Mouse (Mus musculus): ENCODE results near the gene Rbck1. TPM values are rescaled to one million over a fixed set of nuclear protein-coding genes. Genes with fewer than 3 reads are reported as not detected.
A peak's percentile ranks its signal among the peaks of the same experiment; 100 is the strongest.
"Not testable (repeated sequence)": the region's sequence is repeated elsewhere in the genome, so short reads cannot be mapped to it uniquely, and the experiment has no call there.

Gene Rbck1
- polyA plus RNA-seq, 1 experiment from 2014 or later = 58.2 TPM

DNA sequence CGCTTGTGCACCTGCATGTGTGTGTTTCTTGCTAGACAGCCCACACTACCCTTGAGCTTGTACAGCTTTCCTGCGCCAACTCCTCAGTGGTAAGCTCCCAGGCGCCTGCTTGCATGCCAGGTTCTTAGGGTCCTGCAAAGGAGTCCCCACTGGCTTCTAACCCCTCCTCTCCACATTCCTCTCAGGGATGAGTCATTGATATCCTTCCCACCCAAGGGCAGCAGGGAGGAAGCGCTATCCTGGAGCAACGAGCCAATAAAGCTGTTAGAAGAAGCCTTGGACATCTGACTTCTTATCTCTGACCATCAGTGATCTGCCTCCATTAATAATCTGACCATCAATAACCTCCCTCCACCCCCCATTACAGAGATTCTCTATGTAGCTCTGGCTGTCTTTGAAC, 35.5 kb upstream of the Rbck1 start:
- DNase-seq (ENCODE audit: low spot score) (no peak), ATAC-seq (replicated peaks; ENCODE audit: insufficient number of reproducible peaks, low FRiP score, low TSS enrichment, low read depth) (no peak)
- Histone ChIP-seq H3K27me3 (ENCODE audit: control insufficient read depth, insufficient read depth, low read length) (no peaks in the 10 kb centered on the region), H3K27ac (replicated peaks; ENCODE audit: low read depth, low read length) (no peak overlapping the region), H3K4me3 (ENCODE audit: low read depth, low read length) (no peak overlapping the region), H3K36me3 (replicated peaks; ENCODE audit: control insufficient read depth, insufficient read depth, low read depth, low read length) (no peaks in the 10 kb centered on the region), H3K4me1 (ENCODE audit: control insufficient read depth, insufficient read depth, low read length) (no peaks in the 10 kb centered on the region), H3K9me3 (replicated peaks; ENCODE audit: control insufficient read depth, low read length) (no peaks in the 10 kb centered on the region), H3K9ac (replicated peaks; ENCODE audit: low read length) (no peak overlapping the region), H3K4me2 (ENCODE audit: low read depth, low read length) (no peak overlapping the region)
- WGBS = 90% methylated on average over 5 of the region's 5 CpGs

DNA sequence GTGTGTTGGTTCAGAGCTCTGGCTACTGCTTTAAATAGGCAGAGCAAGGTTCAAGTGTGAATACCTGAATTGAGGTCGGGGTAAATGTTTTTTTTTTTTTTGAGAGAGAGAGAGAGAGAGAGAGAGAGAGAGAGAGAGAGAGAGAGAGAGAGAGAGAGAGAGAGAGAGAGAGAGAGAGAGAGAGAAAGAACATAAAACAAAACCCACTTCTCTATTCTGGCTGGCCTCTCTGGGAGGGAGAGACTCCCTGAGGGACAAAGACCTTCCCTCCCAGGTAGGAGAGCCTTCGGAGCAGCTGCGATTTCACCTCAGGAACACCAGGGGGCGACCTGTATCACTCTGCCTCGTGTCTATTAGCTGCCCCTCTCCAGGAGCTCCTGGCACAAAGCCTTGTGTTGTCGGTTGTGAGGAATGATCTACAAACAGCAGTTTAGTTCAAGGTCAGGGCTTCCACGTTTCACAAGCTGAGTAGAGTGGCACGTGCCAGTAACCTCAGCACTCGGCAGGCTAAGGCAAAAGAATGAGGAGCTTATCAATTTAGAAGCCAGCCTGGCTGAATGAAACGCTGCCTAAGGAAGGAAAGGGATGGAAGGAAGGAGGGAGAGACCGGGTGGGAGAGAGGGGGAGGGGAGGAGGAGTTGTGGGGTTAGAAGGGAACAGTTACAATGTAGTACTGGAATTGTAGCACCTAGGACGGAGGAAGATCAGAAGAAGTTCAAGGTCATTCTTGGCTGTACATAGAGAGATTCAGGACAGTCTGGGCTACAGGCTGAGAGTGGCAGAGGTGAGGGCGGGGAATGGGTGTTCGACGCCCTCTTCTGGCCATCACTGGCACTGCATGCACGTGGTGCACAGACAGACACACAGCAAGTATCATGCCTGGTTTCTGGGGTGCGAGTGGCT, 31.0 kb upstream of the Rbck1 start:
- H3K4me1 ChIP-seq (ENCODE audit: control insufficient read depth, insufficient read depth, low read length) = no peaks in the 10 kb centered on the region
- H3K4me2 ChIP-seq (ENCODE audit: low read depth, low read length) = no peak overlapping the region
- H3K36me3 ChIP-seq (replicated peaks; ENCODE audit: control insufficient read depth, insufficient read depth, low read depth, low read length) = no peaks in the 10 kb centered on the region
- peak; percentile 74 for ATAC-seq (replicated peaks; ENCODE audit: insufficient number of reproducible peaks, low FRiP score, low TSS enrichment, low read depth)
- no peaks in the 10 kb centered on the region for H3K9me3 ChIP-seq (replicated peaks; ENCODE audit: control insufficient read depth, low read length)
- no peaks in the 10 kb centered on the region for H3K27me3 ChIP-seq (ENCODE audit: control insufficient read depth, insufficient read depth, low read length)
- 10% methylated on average over 17 of the region's 17 CpGs for WGBS
- DNase-seq (ENCODE audit: low spot score) = peak; percentile 91
- H3K9ac ChIP-seq (replicated peaks; ENCODE audit: low read length) = no peak overlapping the region; the same call in 1 of the 2 replicates
- no peak overlapping the region for H3K27ac ChIP-seq (replicated peaks; ENCODE audit: low read depth, low read length)
- H3K4me3 ChIP-seq (ENCODE audit: low read depth, low read length) = no peak overlapping the region

DNA sequence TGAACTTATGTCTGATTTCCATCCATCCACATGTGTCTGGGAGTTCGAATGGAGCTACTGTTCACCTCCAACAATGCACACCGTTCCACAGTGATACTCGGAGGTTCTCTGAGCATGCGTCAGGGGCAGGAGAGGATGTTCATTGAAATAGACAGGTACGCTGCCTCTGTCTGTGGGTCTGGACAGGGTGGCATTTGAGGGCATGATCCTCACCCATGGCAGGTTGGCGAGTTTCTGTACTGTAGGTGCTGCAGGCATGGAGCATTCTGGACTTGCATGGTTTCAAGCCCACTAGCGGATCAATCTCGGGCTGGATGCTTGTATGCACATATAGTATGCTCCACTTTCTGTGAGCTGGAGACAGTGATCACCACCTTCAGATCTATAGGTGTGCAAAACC, 28.7 kb upstream of the Rbck1 start:
- DNase-seq (ENCODE audit: low spot score) = no peak
- WGBS = 91% methylated on average over 8 of the region's 8 CpGs
- Histone ChIP-seq H3K4me3 (ENCODE audit: low read depth, low read length) (no peak overlapping the region), H3K4me2 (ENCODE audit: low read depth, low read length) (no peak overlapping the region), H3K27me3 (ENCODE audit: control insufficient read depth, insufficient read depth, low read length) (no peaks in the 10 kb centered on the region), H3K9ac (replicated peaks; ENCODE audit: low read length) (no peak overlapping the region), H3K9me3 (replicated peaks; ENCODE audit: control insufficient read depth, low read length) (no peaks in the 10 kb centered on the region), H3K36me3 (replicated peaks; ENCODE audit: control insufficient read depth, insufficient read depth, low read depth, low read length) (no peaks in the 10 kb centered on the region), H3K4me1 (ENCODE audit: control insufficient read depth, insufficient read depth, low read length) (no peaks in the 10 kb centered on the region), H3K27ac (replicated peaks; ENCODE audit: low read depth, low read length) (no peak overlapping the region)
- no peak for ATAC-seq (replicated peaks; ENCODE audit: insufficient number of reproducible peaks, low FRiP score, low TSS enrichment, low read depth)

DNA sequence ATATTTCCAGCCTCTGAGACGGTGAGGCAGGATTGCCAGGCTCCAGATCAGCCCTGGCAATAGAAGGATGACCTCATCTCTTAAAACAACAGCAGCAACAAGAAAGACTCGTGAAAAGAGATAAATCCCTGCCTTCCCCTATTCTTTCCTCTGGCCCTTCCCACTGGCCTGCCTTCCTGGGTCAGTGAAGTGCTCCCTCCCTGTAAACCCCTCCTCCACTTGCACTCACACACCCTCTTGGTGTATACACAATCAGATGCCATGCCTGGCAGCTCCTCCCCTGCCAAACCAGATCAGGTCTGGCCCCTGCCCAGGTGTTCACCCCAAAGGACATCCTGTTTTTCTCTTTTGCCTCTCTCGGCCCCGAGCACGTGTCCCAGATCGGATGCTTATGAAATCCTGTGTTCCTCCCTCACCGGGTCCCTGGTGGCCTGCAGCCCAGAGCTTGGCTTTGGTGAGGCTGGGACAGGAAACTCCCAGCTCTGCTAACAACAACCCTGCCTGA, 27.9 kb upstream of the Rbck1 start:
- Histone ChIP-seq H3K4me2 (ENCODE audit: low read depth, low read length) (no peak overlapping the region), H3K27me3 (ENCODE audit: control insufficient read depth, insufficient read depth, low read length) (no peaks in the 10 kb centered on the region), H3K9me3 (replicated peaks; ENCODE audit: control insufficient read depth, low read length) (no peaks in the 10 kb centered on the region), H3K9ac (replicated peaks; ENCODE audit: low read length) (no peak overlapping the region), H3K27ac (replicated peaks; ENCODE audit: low read depth, low read length) (no peak overlapping the region), H3K4me3 (ENCODE audit: low read depth, low read length) (no peak overlapping the region), H3K4me1 (ENCODE audit: control insufficient read depth, insufficient read depth, low read length) (no peaks in the 10 kb centered on the region), H3K36me3 (replicated peaks; ENCODE audit: control insufficient read depth, insufficient read depth, low read depth, low read length) (no peaks in the 10 kb centered on the region)
- ATAC-seq (replicated peaks; ENCODE audit: insufficient number of reproducible peaks, low FRiP score, low TSS enrichment, low read depth) (no peak), DNase-seq (ENCODE audit: low spot score) (no peak)
- WGBS = 51% methylated on average over 7 of the region's 7 CpGs

DNA sequence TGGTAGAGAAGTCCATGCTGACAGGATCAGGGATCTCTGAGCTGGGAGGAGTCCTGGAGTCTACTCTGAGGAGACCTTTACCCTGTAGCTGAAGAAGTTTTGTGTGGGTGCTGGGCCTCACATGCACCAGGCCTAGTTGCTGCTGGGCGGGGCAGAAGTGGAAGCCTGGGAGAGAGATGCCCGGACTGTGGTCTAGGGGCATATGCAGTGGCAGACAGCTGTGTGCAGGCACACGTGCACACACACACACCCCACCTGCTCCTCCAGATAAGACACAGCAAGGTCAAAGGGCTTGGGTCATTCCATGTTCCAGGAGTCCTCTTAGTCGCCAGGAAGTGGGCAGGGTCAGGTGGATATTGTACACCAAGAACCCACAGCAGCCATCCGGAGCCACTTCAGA, 27.2 kb upstream of the Rbck1 start:
- H3K9me3 ChIP-seq (replicated peaks; ENCODE audit: control insufficient read depth, low read length) = no peaks in the 10 kb centered on the region; the same call in 1 of the 2 replicates
- ATAC-seq (replicated peaks; ENCODE audit: insufficient number of reproducible peaks, low FRiP score, low TSS enrichment, low read depth) = no peak
- no peak overlapping the region for H3K4me2 ChIP-seq (ENCODE audit: low read depth, low read length)
- H3K36me3 ChIP-seq (replicated peaks; ENCODE audit: control insufficient read depth, insufficient read depth, low read depth, low read length) = no peaks in the 10 kb centered on the region
- DNase-seq (ENCODE audit: low spot score) = no peak
- WGBS = 72% methylated on average over 5 of the region's 5 CpGs
- H3K27me3 ChIP-seq (ENCODE audit: control insufficient read depth, insufficient read depth, low read length) = no peaks in the 10 kb centered on the region
- H3K9ac ChIP-seq (replicated peaks; ENCODE audit: low read length) = no peak overlapping the region
- H3K4me1 ChIP-seq (ENCODE audit: control insufficient read depth, insufficient read depth, low read length) = no peaks in the 10 kb centered on the region
- no peak overlapping the region for H3K27ac ChIP-seq (replicated peaks; ENCODE audit: low read depth, low read length)
- no peak overlapping the region for H3K4me3 ChIP-seq (ENCODE audit: low read depth, low read length)

DNA sequence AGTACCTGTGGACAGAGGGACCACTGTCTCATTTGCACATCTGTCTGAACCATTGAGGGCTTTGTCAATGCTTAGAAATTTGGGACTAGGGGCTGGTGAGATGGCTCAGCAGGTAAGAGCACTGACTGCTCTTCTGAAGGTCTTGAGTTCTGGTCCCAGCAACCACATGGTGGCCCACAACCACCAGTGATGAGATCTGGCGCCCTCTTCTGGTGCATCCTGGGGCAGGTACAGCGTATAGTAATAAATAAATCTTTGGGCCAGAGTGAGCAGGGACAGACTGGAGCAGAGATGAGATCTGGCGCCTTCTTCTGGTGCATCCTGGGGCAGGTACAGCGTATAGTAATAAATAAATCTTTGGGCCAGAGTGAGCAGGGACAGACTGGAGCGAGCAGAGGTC, 26.5 kb upstream of the Rbck1 start:
- ATAC-seq (replicated peaks; ENCODE audit: insufficient number of reproducible peaks, low FRiP score, low TSS enrichment, low read depth); H3K27ac ChIP-seq (replicated peaks; ENCODE audit: low read depth, low read length): not testable (repeated sequence)

DNA sequence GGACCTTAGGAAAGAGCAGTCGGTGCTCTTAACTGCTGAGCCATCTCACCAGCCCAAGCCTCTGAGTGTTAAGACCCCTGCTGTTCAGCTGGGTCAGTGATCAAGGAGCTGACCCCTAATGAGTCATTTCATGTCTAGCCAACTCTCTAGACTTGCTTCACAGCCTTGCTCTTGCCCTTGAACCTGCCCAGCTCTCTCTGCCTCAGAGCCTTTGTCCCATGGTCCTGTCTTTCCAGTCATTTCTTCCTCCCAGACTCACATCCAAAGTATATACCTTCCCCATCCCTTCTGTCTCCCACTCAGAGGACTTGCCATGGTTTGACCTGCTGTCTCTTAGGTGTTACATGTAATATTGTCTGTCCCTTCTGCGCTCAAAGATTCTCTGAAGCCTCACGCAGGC, 24.8 kb upstream of the Rbck1 start:
- H3K27ac ChIP-seq (replicated peaks; ENCODE audit: low read depth, low read length) = no peak overlapping the region
- H3K27me3 ChIP-seq (ENCODE audit: control insufficient read depth, insufficient read depth, low read length) = no peaks in the 10 kb centered on the region
- ATAC-seq (replicated peaks; ENCODE audit: insufficient number of reproducible peaks, low FRiP score, low TSS enrichment, low read depth) (no peak), DNase-seq (ENCODE audit: low spot score) (no peak)
- H3K4me3 ChIP-seq (ENCODE audit: low read depth, low read length) = no peak overlapping the region
- H3K9me3 ChIP-seq (replicated peaks; ENCODE audit: control insufficient read depth, low read length) = no peaks in the 10 kb centered on the region; the same call in 1 of the 2 replicates
- no peaks in the 10 kb centered on the region for H3K36me3 ChIP-seq (replicated peaks; ENCODE audit: control insufficient read depth, insufficient read depth, low read depth, low read length)
- no peak overlapping the region for H3K4me2 ChIP-seq (ENCODE audit: low read depth, low read length)
- 92% methylated on average over 3 of the region's 3 CpGs for WGBS
- H3K9ac ChIP-seq (replicated peaks; ENCODE audit: low read length) = no peak overlapping the region; the same call in 1 of the 2 replicates
- H3K4me1 ChIP-seq (ENCODE audit: control insufficient read depth, insufficient read depth, low read length) = no peaks in the 10 kb centered on the region

More for the DNA sequence above, 26.5 kb upstream of the Rbck1 start:
- not testable (repeated sequence) for H3K4me3 ChIP-seq (ENCODE audit: low read depth, low read length); H3K9ac ChIP-seq (replicated peaks; ENCODE audit: low read length); H3K36me3 ChIP-seq (replicated peaks; ENCODE audit: control insufficient read depth, insufficient read depth, low read depth, low read length); H3K9me3 ChIP-seq (replicated peaks; ENCODE audit: control insufficient read depth, low read length); H3K4me1 ChIP-seq (ENCODE audit: control insufficient read depth, insufficient read depth, low read length); H3K27me3 ChIP-seq (ENCODE audit: control insufficient read depth, insufficient read depth, low read length); DNase-seq (ENCODE audit: low spot score); H3K4me2 ChIP-seq (ENCODE audit: low read depth, low read length)
- WGBS = 74% methylated on average over 5 of the region's 5 CpGs

DNA sequence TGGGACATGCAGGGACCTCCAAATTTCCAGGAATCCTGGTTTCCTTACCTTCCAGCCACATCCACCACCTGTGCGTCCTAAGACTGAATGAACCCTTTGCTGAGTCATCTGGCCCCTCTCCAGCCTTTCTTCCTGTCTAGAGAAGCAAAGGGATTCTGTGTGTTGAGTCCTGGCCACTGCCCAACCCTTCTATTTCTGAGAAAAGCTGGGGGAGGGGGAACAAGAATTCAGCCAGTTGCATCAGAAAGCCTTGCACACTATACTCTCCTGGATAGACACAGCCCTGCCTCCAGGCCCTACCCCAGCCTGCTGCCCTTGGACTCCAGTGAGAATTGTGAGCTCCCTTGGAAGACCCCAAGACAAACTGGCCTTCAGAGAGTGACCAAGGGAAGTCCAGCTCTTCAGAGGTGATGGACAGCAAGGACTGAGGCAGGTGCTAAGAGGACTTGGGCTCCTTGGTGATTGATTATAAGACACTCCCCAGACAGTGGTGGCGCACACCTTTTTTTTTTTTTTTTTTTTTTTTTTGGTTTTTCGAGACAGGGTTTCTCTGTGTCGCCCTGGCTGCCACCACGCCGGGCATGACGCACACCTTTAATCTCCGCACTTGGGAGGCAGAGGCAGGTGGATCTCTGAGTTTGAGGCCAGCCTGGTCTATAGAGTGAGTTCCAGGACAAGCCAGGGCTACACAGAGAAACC, 17.5 kb upstream of the Rbck1 start:
- H3K27me3 ChIP-seq (ENCODE audit: control insufficient read depth, insufficient read depth, low read length) = no peaks in the 10 kb centered on the region
- H3K4me2 ChIP-seq (ENCODE audit: low read depth, low read length) = no peak overlapping the region
- 87% methylated on average over 7 of the region's 8 CpGs for WGBS
- H3K9me3 ChIP-seq (replicated peaks; ENCODE audit: control insufficient read depth, low read length) = no peaks in the 10 kb centered on the region; the same call in 1 of the 2 replicates
- no peaks in the 10 kb centered on the region for H3K36me3 ChIP-seq (replicated peaks; ENCODE audit: control insufficient read depth, insufficient read depth, low read depth, low read length)
- no peak overlapping the region for H3K9ac ChIP-seq (replicated peaks; ENCODE audit: low read length)
- DNase-seq (ENCODE audit: low spot score) = no peak
- H3K4me1 ChIP-seq (ENCODE audit: control insufficient read depth, insufficient read depth, low read length) = no peaks in the 10 kb centered on the region
- no peak overlapping the region for H3K27ac ChIP-seq (replicated peaks; ENCODE audit: low read depth, low read length)
- ATAC-seq (replicated peaks; ENCODE audit: insufficient number of reproducible peaks, low FRiP score, low TSS enrichment, low read depth) = no peak
- no peak overlapping the region for H3K4me3 ChIP-seq (ENCODE audit: low read depth, low read length)
